Mouse (Mus musculus) lung, embryonic 14.5 days (tissue): Measurements from ENCODE around the gene Cep350. TPM values are rescaled to one million over a fixed set of nuclear protein-coding genes. Genes with fewer than 3 reads are reported as not detected.

Experiments
- ATAC-seq: fragments of 200-750 bp; cut with Nextera tagmentation; 2 replicates; pipeline ENCODE4 v1.8.0; 2017; ENCODE audit warnings: mild to moderate bottlenecking, moderate TSS enrichment, moderate library complexity; ENCODE audit not compliant: insufficient read depth
- DNase-seq: peaks from one replicate; pipeline ENCODE4 v3.0.0-alpha.2; 2015
- H3K27ac ChIP-seq: fragments of 300-500 bp; sonication (generic); 2 replicates; pipeline ENCODE4 v1.5.1; 2014; ENCODE audit warnings: low read depth, mild to moderate bottlenecking, moderate library complexity
- H3K27me3 ChIP-seq: fragments of 300-500 bp; sonication (generic); 2 replicates; pipeline ENCODE4 v1.6.1; 2014; ENCODE audit warnings: low read length, control low read depth; ENCODE audit not compliant: insufficient read depth
- H3K36me3 ChIP-seq: fragments of 300-500 bp; sonication (generic); 2 replicates; pipeline ENCODE4 v1.6.1; 2014; ENCODE audit warnings: control low read depth; ENCODE audit not compliant: insufficient read depth
- H3K4me1 ChIP-seq: fragments of 300-500 bp; sonication (generic); 2 replicates; pipeline ENCODE4 v1.6.1; 2014; ENCODE audit warnings: antibody characterized with exemption, control low read depth; ENCODE audit not compliant: insufficient read depth
- H3K4me2 ChIP-seq: fragments of 300-500 bp; sonication (generic); 2 replicates; pipeline ENCODE4 v1.6.1; 2014; ENCODE audit warnings: mild to moderate bottlenecking
- H3K4me3 ChIP-seq: fragments of 300-500 bp; sonication (generic); 2 replicates; pipeline ENCODE4 v1.5.1; 2014; ENCODE audit warnings: low read depth, low read length
- H3K9ac ChIP-seq: fragments of 300-500 bp; sonication (generic); 2 replicates; pipeline ENCODE4 v1.6.1; 2014
- H3K9me3 ChIP-seq: fragments of 300-500 bp; sonication (generic); 2 replicates; pipeline ENCODE4 v1.6.1; 2016; ENCODE audit warnings: low read depth, low read length, control low read depth
- CTCF ChIP-seq: IDR thresholded peaks from 2 replicates; pipeline ENCODE4 v1.5.1; 2016; ENCODE audit warnings: antibody characterized with exemption, low read depth
- WGBS: fragments of 180-500 bp; shearing (Covaris S2); extraction: QIAGEN DNeasy Blood & Tissue Kit; methylation state at CpG from one replicate; pipeline ENCODE4 v1.1.7; 2014; 5-methylcytosine and 5-hydroxymethylcytosine counted together
- polyA plus RNA-seq: library from polyadenylated mRNA; unstranded; fragments of >200 nt; fragmentation: Nextera tagmentation; extraction: Ambion mirVana; gene quantifications from 2 replicates; pipeline ENCODE4 v1.2.1, GENCODE M21; 2014

The Cep350 gene
- polyA plus RNA-seq, 1 experiment from 2014 or later, result 12.8 TPM

DNA sequence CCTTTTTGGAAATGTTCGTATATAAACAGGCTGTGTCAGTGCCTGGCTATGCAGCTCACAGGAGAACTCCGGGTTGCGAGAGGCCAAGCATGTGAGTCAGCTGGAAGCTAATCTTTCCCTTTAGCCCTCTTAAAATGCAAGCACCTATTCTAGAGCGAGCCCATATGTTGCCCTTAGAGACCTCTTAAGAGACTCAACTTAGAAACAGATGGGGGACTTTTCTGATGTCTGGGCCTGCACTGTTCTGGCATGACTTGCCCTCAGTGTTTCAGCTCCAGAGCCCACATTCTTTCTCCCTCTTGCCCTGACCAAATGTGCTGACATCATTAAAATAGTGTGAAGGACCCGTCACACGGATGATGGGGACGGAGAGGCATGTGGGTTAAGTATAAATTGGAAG is 162.4 kb downstream of the Cep350 start:
- whole genome bisulfite sequencing, result 29% methylated on average over 7 of the region's 7 CpGs
- Histone ChIP-seq H3K4me2 (peak overlapping the region; percentile 84), H3K36me3 (peaks cover 5% of the 10 kb centered on the region; the same call in 1 of the 2 replicates), H3K4me3 (peak overlapping the region; percentile 79; the same call in 1 of the 2 replicates), H3K27me3 (no peaks in the 10 kb centered on the region), H3K4me1 (peaks cover 17% of the 10 kb centered on the region), H3K9me3 (no peaks in the 10 kb centered on the region), H3K9ac (no peak overlapping the region), H3K27ac (peak overlapping the region; percentile 61)
- no peak for TF ChIP-seq CTCF
- ATAC-seq (peak; percentile 9; the same call in 1 of the 2 replicates), DNase-seq (peak; percentile 44)

- Histone ChIP-seq H3K4me1 (peaks cover 17% of the 10 kb centered on the region), H3K27me3 (no peaks in the 10 kb centered on the region), H3K9me3 (no peaks in the 10 kb centered on the region), H3K4me3 (no peak overlapping the region), H3K9ac (no peak overlapping the region), H3K27ac (peak overlapping the region; percentile 61), H3K36me3 (peaks cover 5% of the 10 kb centered on the region; the same call in 1 of the 2 replicates), H3K4me2 (peak overlapping the region; percentile 84)
- TF ChIP-seq CTCF, result no peak
- ATAC-seq (peak; percentile 87), DNase-seq (peak; percentile 91)
- WGBS, result 32% methylated on average over 10 of the region's 10 CpGs
These were observed 163.2 kb downstream of the Cep350 start for GRCm38 (mm10) chr1:155809706-155810442.

GRCm38 (mm10) chr1:155808261-155808660 is 164.8 kb downstream of the Cep350 start:
- Histone ChIP-seq H3K36me3 (peaks cover 10% of the 10 kb centered on the region), H3K9ac (no peak overlapping the region), H3K9me3 (no peaks in the 10 kb centered on the region), H3K4me3 (no peak overlapping the region), H3K27ac (no peak overlapping the region), H3K4me2 (no peak overlapping the region), H3K4me1 (peaks cover 17% of the 10 kb centered on the region), H3K27me3 (no peaks in the 10 kb centered on the region)
- TF ChIP-seq CTCF, result no peak
- no peak for DNase-seq
- ATAC-seq, result no peak
- 96% methylated on average over 4 of the region's 4 CpGs for WGBS

GRCm38 (mm10) chr1:155805607-155806006 is 167.4 kb downstream of the Cep350 start:
- H3K9me3 ChIP-seq, result no peaks in the 10 kb centered on the region
- H3K4me2 ChIP-seq, result no peak overlapping the region
- WGBS, result 90% methylated on average over 9 of the region's 9 CpGs
- no peak overlapping the region for H3K9ac ChIP-seq
- TF ChIP-seq CTCF, result no peak
- H3K27me3 ChIP-seq, result no peaks in the 10 kb centered on the region
- DNase-seq (no peak), ATAC-seq (no peak)
- peaks cover 23% of the 10 kb centered on the region for H3K36me3 ChIP-seq
- H3K27ac ChIP-seq, result no peak overlapping the region
- H3K4me3 ChIP-seq, result no peak overlapping the region
- peaks cover 8% of the 10 kb centered on the region; the same call in 1 of the 2 replicates for H3K4me1 ChIP-seq

DNA sequence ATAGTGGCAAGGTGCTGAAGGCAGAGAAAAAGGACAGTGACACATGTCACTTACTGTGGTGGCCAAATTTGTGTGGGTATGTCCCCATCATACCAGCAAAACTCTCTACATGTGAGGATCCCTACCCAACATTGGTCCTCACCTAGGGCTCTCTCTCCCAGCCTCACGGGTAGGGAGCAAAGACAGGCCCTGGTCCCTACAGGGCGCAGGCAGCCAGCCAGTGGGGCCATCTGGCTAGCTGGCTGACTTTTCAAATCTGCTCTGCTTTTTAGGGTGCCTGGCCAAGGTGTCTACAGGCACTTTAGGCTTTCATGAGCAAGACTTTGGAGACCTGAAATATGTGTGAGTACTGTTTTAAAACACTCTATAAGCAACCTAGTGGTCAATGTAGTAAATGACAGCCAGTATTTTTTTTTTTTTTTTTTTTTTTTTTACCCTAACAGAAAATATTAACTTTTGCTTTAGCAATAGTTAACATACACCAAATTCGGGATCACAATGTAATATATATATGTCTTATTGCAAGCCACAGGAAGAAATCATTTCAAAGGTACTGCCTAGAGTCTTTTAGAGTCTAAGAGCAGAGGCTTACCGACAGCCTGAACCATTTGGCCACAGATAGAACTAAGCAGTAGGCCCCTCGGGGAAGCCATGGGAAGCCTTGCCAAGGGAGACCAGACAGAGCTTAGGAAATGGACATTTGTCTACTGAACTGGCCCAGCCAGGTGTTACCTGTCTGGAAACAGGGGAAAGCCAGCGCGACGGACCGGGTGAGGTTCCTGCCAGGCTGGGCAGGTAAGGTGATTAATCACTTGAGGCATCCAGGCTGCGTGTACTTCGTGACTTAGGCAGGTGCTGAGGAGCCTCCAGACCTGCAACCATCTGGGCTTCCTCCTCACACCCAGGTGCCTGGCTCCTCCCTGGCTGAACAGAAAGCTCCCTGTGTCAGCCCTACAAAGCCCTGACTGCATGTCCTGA is 171.8 kb downstream of the Cep350 start:
- Histone ChIP-seq H3K27ac (no peak overlapping the region), H3K4me1 (peaks cover 3% of the 10 kb centered on the region; the same call in 1 of the 2 replicates), H3K36me3 (peaks cover 27% of the 10 kb centered on the region), H3K9ac (no peak overlapping the region), H3K27me3 (no peaks in the 10 kb centered on the region), H3K9me3 (no peaks in the 10 kb centered on the region), H3K4me2 (no peak overlapping the region), H3K4me3 (no peak overlapping the region)
- ATAC-seq (no peak), DNase-seq (no peak)
- 71% methylated on average over 11 of the region's 11 CpGs for WGBS
- peak; percentile 6; the same call in 1 of the 2 replicates for TF ChIP-seq CTCF

- ATAC-seq (peak; percentile 28; the same call in 1 of the 2 replicates), DNase-seq (peak; percentile 13)
- WGBS, result 89% methylated on average over 4 of the region's 4 CpGs
- no peak for TF ChIP-seq CTCF
- peaks cover 3% of the 10 kb centered on the region; the same call in 1 of the 2 replicates for H3K4me1 ChIP-seq
- no peak overlapping the region for H3K4me2 ChIP-seq
- no peaks in the 10 kb centered on the region for H3K27me3 ChIP-seq
- H3K9me3 ChIP-seq, result no peaks in the 10 kb centered on the region
- no peak overlapping the region for H3K9ac ChIP-seq
- peaks cover 45% of the 10 kb centered on the region for H3K36me3 ChIP-seq
- H3K4me3 ChIP-seq, result no peak overlapping the region
- H3K27ac ChIP-seq, result no peak overlapping the region
These were observed 175.1 kb downstream of the Cep350 start for GRCm38 (mm10) chr1:155798000-155798399.
